Mouse (Mus musculus) adrenal gland, postnatal 4 days (tissue): ENCODE measurements at regions not wholly inside any gene's neighbourhood (a gene's known extent, or its start where the extent isn't known, plus 50 kb on each side); places are given as distances from the start of the nearest gene placed in this dataset.

Experiments used
- DNase-seq, 2 experiments: peaks; one replicate each; pipeline ENCODE4 v3.0.0; 2021 to 2022; ENCODE audit warnings: low spot score in 2 of 2, mixed read lengths in 2 of 2

DNA sequence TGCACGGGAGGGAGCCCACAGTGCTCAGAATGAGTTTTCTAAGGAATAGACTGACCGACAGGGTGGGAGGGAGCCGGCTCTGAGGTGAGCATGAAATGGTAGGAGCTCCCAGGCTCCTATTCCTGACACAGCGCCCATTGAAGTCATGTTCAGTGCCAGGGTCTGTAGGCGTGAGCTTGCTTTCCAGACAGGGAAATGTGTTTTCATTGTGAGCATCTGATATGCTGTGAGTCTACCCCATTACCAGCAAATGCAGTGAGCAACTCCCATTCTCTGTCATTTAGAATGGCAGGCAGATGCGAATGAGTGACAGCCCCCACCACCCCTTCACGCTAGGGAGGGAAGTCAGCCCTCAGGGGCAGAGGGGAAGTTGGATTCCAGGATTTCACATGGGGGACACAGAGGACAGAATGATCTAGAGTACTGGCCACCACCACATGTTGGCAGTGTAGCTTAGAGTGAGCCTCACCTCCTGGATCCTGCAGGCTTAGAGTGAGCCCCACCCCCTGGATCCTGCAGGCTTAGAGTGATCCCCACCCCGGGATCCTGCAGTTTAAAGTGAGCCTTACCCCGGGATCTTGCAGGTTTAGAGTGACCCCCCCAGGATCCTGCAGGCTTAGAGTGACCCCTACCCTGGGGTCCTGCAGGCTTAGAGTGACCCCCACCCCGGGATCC is 283.2 kb upstream of the Eef2kmt start:
- DNase-seq: no peak

DNA sequence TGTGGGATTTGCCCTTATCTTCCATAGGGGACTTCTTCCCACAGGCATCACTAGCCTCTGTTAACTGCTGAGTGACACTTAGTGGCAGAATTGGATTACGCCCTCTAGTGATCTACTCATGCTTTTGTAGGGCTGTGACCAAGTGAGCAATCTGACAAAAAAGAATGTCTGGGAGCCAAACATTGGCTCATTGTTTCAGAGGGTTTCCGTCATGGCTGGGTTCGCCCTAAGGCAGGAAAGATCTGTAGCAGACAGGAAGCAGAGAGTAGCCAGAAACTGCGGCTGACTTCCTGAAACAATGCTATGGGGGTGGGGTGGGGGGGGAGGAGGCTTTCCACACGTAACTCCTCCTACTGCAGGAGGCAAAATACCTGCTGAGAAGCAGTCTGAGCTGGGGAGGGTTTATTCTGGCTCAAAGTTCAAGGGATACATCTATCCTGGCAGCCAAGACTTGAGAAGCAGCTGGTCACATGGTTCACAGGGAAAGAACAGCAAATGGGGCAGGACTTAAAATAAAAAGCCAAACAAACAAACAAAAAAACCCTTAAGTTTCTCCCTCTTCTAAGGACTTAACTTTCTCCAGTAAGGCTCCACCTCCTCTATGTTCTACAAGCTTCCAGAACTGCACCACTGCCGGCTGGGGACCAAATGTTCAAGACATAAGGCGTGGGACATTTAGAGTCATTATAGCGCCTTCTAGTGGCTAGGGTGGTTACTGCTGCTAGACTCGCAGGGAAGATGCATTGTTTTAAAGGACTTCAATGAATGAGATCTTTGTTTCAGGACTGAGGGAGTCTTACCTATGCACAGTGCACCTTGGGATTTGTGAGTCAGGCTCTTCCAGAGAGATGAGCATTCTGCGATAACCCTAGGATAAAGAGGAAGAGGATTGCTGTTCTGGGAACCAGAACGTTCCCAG is 281.8 kb upstream of the Eef2kmt start:
- DNase-seq: no peak

DNA sequence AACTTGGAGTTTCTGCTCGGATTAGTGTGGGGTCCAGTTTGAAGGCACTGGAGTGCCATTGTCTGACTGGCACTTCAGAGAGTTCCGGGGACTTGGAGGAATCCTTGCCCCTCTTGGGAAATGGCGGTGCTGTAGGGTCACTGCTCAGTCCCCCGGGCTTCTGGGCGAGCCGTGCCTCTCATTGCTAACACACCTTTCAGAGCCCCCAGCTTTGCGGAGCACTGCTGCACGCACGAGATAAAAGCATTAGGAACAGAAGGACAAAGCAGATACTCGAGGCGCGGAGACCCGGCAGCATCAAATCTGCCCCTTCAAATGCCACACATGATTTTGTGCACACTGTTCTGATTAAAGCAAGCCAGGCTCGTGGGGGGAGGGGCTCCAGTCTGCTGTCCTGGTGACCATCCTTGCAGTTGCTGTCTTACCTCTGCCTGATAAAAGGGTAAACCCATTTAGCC is 280.8 kb upstream of the Eef2kmt start:
- no peak for DNase-seq

DNA sequence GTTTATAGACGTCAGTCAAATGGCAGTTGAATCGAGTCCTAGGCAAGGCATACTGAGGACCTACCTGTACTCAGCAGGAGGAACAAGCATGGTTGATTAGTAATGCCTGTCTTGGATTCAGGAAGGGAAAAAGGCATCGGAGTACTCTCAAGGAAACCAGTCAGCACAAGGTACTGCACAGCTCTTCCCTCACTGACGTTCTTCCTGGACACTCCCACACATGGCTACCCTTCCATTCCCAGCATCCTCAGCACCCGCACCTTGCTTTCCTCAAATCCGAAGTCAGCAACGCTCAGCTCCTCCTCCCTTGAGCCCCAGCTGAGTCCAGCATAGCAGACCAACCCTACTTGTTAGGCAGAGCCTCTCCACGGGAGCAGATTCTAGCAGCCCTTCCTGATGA is 279.6 kb upstream of the Eef2kmt start:
- DNase-seq: no peak

DNA sequence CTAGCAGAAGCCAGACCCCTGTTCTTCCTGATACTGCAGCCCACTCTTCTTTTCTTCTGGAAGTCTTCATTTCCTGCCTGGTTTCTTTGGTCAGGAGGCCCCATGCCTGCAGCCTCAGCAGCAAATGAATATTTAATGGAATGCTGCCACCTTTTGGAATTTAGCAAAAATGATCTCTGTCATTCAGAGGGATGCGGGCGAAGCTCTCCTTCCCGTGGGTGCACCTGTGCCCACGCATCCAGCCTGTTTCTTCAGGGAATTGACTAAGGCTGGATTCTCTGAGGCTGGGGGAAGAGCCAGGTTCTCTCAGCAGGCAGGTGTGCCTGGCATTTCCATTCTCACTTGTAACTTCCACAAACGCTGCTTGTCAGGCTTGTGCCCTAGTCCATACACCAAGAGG is 279.1 kb upstream of the Eef2kmt start:
- DNase-seq: no peak

DNA sequence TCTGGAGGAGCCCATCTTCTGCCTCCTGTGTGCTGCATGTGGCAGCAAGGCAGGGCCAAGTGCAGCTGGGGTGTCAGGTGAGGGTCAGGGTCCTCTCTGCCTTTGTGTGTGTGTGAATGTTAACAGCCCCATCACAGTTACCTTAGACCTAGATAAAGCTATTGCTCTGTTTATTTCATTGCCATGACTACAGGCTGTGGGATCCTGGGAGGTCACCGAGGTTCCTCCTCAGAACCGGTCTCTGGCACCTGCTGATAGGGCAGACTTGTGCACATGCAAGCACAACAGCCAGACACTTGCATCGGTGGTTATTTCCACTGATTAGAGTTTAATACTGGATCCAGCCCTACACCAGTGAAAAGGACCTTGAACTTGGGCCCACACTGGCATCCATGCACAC is 278.6 kb upstream of the Eef2kmt start:
- DNase-seq: no peak

DNA sequence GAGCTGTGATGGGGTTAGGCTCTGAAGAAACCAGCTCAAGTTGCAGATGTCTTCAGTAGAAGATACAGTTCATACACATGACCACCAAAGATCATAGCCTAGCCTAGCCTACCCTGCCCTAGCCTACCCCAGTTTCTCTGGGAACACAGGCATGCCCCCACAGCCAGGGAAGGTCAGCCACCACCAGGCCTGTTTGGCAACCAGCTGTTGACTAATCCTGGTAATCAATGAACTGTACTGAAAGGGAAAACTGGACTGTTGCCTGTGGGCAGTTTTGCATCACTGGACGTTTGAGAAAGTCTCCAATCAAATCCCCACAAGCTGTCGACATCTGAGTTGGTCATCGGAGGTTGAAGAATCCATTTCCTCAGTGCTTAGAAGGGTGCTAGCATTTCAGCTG is 276.5 kb upstream of the Eef2kmt start:
- DNase-seq: no peak

DNA sequence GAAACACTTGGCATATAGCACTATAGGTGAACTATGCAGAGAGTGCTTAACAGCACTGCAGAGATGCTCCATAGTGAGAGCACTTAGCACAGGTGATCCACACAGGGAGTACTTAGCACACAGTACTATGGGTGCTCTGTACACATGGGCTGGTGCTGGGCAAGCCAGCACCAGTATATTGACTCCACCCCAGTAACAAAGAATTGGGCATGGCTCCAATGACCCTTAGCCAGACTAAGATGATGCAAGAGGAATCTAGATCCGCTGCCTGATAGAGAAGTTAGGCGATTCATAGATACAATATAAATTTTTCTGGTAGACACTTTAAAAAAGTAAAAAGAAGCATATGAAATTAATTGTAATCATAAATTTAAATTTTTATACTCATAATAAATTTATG is 274.0 kb upstream of the Eef2kmt start:
- DNase-seq: no peak

DNA sequence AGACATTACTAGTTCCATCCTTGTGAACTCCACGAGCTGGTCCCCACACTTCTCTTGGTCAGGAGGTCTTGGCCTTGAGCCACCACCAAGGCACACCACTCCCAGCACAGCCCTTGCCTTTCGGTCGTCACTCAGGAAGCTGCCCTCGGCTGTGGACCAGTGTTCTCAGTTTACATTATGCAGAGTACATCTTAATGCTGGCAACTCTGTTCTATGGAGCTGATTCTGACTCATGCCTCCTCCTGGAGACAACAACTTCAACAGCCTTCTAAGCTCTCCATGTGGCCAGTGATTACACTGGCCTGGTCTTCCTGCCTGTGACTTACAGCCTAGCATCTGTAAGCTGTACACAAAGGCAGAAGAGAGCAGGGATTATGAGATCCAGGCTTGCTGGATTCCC is 272.2 kb upstream of the Eef2kmt start:
- DNase-seq: no peak

DNA sequence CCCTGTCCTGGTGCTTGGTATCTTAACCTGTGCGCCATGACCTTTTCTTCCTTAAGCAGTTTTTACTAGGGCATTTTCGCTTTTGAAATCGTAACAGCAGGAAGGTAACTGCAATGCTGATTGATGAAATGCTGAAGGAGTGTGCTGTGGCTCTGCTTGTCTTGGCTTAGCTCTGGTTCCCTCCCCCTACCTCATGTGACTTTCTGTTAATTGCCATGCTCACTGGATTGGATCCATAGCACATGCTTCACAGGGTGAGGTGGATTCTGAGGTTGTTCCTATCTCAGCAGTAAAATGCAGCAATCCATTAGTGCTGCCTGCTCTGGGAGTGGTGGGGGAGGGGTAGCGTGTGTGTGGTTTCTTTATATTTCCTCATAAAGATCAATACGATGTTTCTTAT is 268.6 kb upstream of the Eef2kmt start:
- no peak for DNase-seq

DNA sequence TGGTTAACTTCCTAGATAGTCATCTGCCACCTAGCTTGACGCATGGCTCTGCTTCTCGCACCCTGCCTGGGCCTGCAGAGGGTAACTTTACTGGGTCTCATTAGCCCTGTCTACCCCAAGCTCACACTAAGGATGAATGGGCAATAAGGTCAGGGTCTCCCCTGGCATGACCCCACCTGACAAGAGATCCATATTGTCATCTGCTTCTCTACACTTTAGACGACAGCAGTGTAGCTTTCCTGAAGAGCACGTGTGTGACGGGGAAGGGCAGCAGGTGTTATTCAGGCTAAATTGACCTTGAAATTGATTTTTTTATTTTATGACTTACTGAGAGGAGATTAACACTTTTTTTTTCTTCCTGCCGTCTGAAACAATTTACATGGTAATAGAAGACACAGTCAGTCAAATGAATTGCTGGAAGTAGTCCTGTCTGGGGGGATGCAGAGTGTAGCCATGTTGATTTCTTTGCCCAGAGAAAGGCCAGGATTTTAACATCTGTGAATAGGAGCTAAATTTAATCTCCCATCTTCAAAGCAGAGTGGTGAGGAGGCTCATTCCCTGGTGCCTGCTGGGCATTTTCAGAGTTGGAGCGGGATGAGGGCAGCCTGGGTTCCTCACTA is 267.7 kb upstream of the Eef2kmt start:
- DNase-seq: no peak

DNA sequence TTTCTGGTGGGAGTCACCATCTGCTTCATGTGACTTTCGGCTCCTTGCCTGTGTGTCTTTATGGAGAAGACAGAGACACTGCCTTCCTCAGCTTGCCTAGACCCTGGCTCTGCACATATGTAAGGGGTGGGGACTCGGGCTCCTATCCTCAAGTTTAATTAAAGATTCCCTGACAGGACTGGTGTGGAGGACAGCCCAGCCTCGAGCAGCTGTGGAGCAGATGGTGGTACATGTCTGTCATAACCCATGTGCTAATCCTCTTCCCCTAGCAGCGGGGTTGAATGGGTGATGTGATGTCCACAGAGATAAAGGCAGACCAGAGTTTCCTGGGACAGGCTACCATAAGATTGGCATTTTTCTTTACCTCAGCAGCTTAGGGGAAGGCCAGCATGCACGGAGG is 262.0 kb upstream of the Eef2kmt start:
- no peak for DNase-seq

DNA sequence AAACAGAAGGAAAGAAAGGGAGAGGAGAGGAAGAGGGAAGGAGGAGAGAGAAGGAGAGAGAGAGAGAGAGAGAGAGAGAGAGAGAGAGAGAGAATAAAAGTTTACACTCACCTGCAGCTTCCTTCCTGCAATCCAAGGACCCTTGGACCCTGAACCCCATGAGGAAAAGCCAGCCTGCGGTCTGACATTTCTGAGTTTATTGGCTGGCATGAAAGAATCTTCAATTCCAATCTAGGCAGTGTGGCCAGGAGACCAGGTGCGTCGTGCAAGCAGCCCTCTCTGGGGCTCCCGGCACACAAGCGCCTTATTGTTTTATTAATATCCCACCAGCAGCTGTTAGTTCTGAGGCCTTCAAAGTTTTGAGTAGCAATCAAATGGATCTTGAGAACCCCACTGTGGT is 260.1 kb upstream of the Eef2kmt start:
- DNase-seq: no peak

DNA sequence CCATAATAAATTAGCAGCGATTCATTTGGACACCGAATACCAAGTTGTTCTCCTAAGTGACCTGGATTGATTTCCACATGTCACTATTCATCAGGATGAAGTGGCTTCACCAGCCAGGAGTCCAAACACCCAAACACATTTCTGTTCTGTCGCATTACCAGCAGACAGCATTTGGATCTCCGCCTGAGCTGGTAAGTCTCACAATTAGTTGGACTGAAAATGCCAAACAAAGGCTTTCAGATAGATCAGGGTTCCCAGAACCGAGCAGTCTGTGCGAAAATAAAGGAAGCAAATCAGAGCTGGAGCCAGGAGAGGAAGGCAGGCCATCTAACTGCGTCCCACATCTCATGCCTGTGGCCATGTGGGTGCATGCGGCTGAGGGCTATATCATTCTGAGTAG is 251.5 kb upstream of the Eef2kmt start:
- no peak for DNase-seq

DNA sequence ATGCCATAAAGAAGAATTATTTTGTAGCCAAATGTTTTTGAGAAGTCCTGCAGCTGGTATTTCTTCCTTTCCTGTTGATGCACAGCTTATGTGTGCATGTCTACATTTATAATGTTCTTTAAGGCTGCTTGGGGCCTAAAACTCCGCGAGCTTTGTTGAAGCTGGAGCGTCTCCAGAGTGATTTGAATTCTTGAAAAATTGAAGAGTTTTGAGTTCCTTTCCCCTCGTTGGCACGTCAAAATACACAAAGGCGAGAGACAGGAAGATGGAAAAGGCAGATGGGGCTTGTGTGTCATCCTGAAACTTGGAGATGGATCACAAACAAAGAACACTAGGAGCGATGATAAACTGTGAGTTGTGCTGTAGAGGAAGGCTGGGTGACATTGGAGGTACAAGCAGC is 246.2 kb upstream of the Eef2kmt start:
- no peak for DNase-seq

DNA sequence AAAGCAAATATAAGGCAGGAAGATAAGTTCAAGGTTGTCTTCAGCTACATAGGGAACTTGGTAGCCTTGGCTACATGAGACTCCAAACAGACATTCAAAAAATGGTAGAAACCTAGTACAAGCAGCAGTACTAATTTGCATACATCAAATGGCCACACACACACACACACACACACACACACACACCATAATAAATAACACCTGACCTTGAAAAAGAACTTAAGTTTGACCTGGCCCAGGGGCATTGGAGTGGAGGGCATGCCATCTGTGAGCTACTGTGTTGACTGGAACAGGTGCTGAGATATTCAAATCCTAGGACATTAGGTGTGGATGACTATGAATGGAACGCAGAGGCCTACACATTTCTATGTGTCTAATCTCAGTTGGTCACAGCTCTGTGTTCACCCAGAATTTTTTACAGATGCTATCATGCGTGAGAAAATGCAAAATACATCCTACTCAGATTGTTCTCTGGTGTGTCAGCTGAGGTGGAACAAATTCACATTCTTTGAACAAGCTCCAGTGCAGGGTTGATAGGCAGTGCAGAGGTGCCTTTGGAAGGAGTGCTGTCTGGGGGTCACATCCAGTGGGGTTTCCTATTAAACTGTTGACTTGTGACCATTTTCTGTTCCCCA is 240.4 kb upstream of the Eef2kmt start:
- no peak for DNase-seq

DNA sequence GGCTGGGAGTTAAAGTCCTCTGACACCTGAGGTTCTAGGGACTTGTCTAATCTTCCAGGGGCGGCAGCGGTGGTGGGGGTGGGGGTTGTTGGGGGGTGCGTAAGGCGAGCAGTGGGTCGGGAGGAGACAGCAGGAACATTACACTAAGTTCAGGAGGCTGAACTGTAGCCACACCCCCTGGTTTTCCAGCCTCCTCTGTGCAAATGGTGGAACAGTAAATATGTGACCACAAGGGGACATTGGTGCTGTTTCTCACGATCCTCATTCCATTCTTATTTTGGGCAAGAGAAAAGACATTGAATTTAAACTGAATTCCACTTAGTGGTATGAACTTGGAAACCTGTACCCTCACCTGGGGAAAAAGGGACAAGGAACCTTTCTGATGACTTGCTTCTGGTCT is 237.6 kb upstream of the Eef2kmt start:
- DNase-seq: no peak

DNA sequence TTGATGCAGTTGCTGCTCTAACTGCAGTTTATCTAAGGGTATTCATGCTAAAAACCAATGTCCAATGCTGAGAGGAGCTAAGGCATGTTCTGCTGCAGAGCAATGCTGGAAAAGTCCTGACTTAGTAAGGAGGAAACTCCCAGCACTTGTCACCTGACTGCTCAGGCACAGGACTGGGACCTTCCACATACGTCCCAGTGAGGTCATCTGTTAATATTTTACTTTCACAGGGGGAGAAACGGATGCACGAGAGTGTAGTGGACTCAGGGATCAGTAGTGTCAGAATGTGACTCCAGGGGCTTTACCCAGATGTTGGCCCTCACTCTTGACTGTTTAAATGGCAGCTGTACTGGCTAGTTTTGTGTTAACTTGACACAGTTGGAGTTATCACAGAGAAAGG is 231.5 kb upstream of the Eef2kmt start:
- no peak for DNase-seq

DNA sequence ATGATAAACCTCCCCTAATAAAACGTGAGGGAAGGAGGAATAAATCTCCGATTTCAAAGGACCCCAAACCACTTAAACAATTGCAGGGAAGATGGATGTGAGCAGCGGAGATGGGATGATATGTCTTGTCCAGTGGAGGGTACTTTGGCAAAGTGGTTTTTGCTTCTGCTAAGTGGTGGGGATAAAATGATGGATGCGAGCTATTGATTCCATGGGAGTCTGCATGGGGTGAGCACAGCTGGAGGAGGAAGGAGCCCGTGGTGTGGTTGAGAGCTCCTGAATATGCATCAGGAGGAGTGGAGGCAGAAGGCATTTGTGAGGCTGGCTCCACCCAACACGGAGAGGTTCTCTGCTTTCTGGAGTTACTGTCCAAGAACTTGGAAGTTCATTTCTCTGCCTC is 227.6 kb upstream of the Eef2kmt start:
- DNase-seq: no peak

DNA sequence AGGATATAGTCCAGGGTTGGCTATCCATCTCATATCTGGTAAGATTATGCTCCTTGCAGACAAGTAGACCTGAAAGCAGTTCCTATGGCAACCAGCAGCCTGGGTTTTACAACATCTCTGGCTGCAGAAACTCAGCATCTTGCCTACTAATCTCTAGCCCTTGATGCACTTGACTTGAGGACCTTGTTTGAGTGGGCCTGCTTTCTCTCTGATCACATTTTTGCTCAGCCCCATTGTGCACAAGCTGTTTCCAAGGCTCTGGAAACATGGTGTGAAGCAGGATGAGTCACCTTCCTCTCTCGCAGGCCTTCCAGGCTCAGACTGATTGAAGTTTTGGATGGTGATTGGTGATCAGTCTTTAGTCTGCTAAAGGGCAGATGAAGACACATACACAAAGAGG is 224.4 kb upstream of the Eef2kmt start:
- DNase-seq: no peak

DNA sequence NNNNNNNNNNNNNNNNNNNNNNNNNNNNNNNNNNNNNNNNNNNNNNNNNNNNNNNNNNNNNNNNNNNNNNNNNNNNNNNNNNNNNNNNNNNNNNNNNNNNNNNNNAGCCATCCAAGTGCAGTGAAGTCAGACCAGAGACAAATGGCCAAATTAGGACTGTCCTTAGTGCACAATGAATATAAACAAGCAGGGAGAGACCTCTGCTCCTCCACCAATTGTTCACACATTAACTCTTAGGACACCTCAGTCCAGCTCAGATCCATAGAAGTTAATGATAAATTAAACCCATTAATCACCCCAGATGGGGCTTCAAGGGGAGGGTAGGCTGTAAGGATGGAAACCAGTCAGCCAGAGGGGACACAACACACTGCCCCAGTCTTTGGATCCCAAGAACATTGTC is 223.2 kb upstream of the Eef2kmt start:
- DNase-seq: no peak

DNA sequence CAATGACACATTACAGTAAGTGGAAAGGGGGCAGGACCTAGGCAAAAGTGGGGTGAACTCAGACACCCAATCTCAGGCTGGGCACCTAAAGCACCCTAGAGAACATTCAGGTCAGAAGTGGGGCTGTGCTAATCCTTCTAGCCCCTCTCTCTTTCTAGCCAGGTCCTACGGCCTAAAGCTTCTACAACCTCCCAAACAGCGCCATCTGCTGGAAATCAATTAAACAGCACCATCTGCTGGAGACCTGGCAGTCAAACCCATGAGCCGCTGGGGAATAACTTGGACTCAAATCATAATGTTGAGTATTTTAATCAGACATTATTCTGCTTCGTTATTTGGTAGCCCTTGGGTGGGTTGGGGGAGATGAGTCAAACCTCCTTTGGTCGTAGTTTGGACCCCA is 215.5 kb upstream of the Eef2kmt start:
- no peak for DNase-seq
